10 mouse cellular contexts compared by ENCODE assay signal in the genomic region with DNA sequence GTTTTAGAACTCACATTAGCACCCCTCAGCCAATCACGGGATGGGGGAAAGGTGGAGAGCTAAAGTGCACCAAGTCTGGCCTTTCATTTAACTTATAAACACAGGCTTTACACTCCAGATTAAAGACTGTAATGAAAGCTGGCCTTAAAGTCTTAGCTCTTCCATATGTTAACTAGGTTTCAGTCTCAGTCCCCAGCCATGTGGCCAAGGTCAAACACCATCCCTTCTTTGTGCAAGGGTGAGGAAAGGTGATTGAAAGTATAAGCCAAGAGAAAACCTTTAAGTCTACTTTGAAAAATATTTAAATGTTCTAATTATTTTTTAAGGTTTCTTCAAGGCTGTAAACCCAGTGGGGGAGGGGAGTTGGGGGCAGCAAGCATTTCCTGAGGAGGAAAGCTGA. TPM values are rescaled to one million over a fixed set of nuclear protein-coding genes. Genes with fewer than 3 reads are reported as not detected.
DNase-seq lines count a peak whose midpoint lies in the region; ATAC-seq and TF ChIP-seq lines count a peak whose summit lies in the region.
"Had no signal": no experiment of that assay in that cellular context is flagged by ENCODE, and none has a peak within 500 bp of the region (broad histone marks: within the 10 kb centered on the region; RNA-seq: fewer than 3 reads in every experiment).

No protein-coding gene starts in this region.

- no peak for ATAC-seq in heart, embryonic 11.5 days (replicated peaks; ENCODE audit: insufficient number of reproducible peaks, low FRiP score, low TSS enrichment)

- no peak for TF ChIP-seq EP300 in ES-Bruce4 (IDR thresholded peaks at IDR 0.05; ENCODE audit: insufficient read depth, low read depth, low read length)

- peak overlapping the region; percentile 88 for H3K4me2 ChIP-seq in heart, embryonic 11.5 days

- no peak for TF ChIP-seq CTCF in ES-Bruce4 (IDR thresholded peaks at IDR 0.05; ENCODE audit: low read depth, low read length)

- WGBS in heart, embryonic 11.5 days (ENCODE audit: insufficient replicate concordance), result 11% methylated on average over 1 of the region's 1 CpGs
- WGBS in hindbrain, embryonic 10.5 days, result 10% methylated on average over 1 of the region's 1 CpGs
- 40% methylated on average over 1 of the region's 1 CpGs for WGBS in macrophage (ENCODE audit: missing documents)

- H3K9me3 ChIP-seq in heart, embryonic 11.5 days (replicated peaks; ENCODE audit: control insufficient read depth, low read length), result no peaks in the 10 kb centered on the region
- H3K9me3 ChIP-seq in ES-Bruce4 (replicated peaks; ENCODE audit: control insufficient read depth, insufficient read depth, low read length, poor library complexity, severe bottlenecking), result 0 out of 2 replicates have a peak, but pooled peaks cover 3% of the 10 kb centered on the region
- H3K9me3 ChIP-seq in hindbrain, embryonic 10.5 days, result no peaks in the 10 kb centered on the region

- intact Hi-C loops in heart, postnatal 25 days (cut with DNase I), result loop anchor here (1.0 to 5.0 kb wide), 2 partner anchors 20 to 39 kb away; a partner anchor contains a TSS

- H3K79me2 ChIP-seq in macrophage (ENCODE audit: inconsistent target), result peaks cover 56% of the 10 kb centered on the region

- peaks cover 6% of the 10 kb centered on the region for H3K4me1 ChIP-seq in heart, embryonic 11.5 days (ENCODE audit: control insufficient read depth, insufficient read depth, low read length)
- no peaks in the 10 kb centered on the region for H3K4me1 ChIP-seq in ES-Bruce4 (ENCODE audit: control insufficient read depth, insufficient read depth, low read length)
- H3K4me1 ChIP-seq in hindbrain, embryonic 10.5 days (replicated peaks), result peaks cover 32% of the 10 kb centered on the region

- H3K27ac ChIP-seq in heart, embryonic 11.5 days (ENCODE audit: low read depth, low read length), result no peak overlapping the region
- H3K27ac ChIP-seq in ES-Bruce4 (ENCODE audit: insufficient read depth, low read length) (0 out of 2 replicates have a peak overlapping the region, but pooled peaks have one; percentile 32), macrophage (peak overlapping the region; percentile 74; the same call in 1 of the 2 replicates)
- peak overlapping the region; percentile 96 for H3K27ac ChIP-seq in hindbrain, embryonic 10.5 days

- TF ChIP-seq POLR2A in ES-Bruce4 (IDR thresholded peaks at IDR 0.05; ENCODE audit: insufficient read depth, low read length), result no peak

- peak overlapping the region; percentile 68 for H3K9ac ChIP-seq in heart, embryonic 11.5 days (ENCODE audit: low read depth, low read length)
- peak overlapping the region; percentile 82 for H3K9ac ChIP-seq in ES-Bruce4 (ENCODE audit: low read depth, poor library complexity, severe bottlenecking)

- H3K4me3 ChIP-seq in heart, embryonic 11.5 days (ENCODE audit: low read depth, low read length), result peak overlapping the region; percentile 81
- H3K4me3 ChIP-seq in ES-Bruce4 (ENCODE audit: low read depth, low read length) (peak overlapping the region; percentile 92), macrophage (ENCODE audit: inconsistent target) (peak overlapping the region; percentile 78)
- H3K4me3 ChIP-seq in hindbrain, embryonic 10.5 days, result peak overlapping the region; percentile 87

- no peaks in the 10 kb centered on the region for H3K27me3 ChIP-seq in heart, embryonic 11.5 days (ENCODE audit: control insufficient read depth, insufficient read depth, low read length)
- no peaks in the 10 kb centered on the region for H3K27me3 ChIP-seq in ES-Bruce4 (ENCODE audit: control insufficient read depth, insufficient read depth, low read length, poor library complexity, severe bottlenecking)
- H3K27me3 ChIP-seq in hindbrain, embryonic 10.5 days (ENCODE audit: insufficient read depth, poor library complexity, severe bottlenecking), result no peaks in the 10 kb centered on the region

- DNase-seq in heart, postnatal 25 days (ENCODE audit: low spot score), result no peak
- DNase-seq in hindbrain, embryonic 10.5 days (ENCODE audit: low spot score), result no peak
- DNase-seq in adrenal gland, postnatal 4 days (ENCODE audit: low spot score in 2 of 2), result no peak
- DNase-seq in ovary, adult 18-20 months (ENCODE audit: low spot score), result no peak
- no peak for DNase-seq in thymus, postnatal 4 days
- DNase-seq: cerebellum, adult 11 months; kidney, postnatal 36 days had no signal

- peaks cover 21% of the 10 kb centered on the region for H3K36me3 ChIP-seq in heart, embryonic 11.5 days (ENCODE audit: control insufficient read depth, insufficient read depth, low read length)
- H3K36me3 ChIP-seq in ES-Bruce4 (ENCODE audit: control insufficient read depth, insufficient read depth, low read length, poor library complexity, severe bottlenecking), result peaks cover 47% of the 10 kb centered on the region
- H3K36me3 ChIP-seq in hindbrain, embryonic 10.5 days, result peaks cover 41% of the 10 kb centered on the region
- no peaks in the 10 kb centered on the region for H3K36me3 ChIP-seq in macrophage (ENCODE audit: inconsistent target)

RNA-seq across cellular contexts. Expression of a gene that starts 1.7 kb away (rescaled TPM):
- polyA plus RNA-seq in heart, embryonic 11.5 days (2014; fragmentation: Nextera tagmentation; extraction: Ambion mirVana), result 57.2 and 59.2 TPM in 2 replicates
- 1 to 10 TPM in 1 of 2 experiments, under 1 TPM in 1; 0.55 to 1.9 TPM for total RNA-seq in heart, postnatal 25 days (2021)
- polyA plus RNA-seq in ES-Bruce4 (2011; ENCODE audit: insufficient read depth, insufficient read length, low read depth, missing spikeins), result 82.6 and 90.1 TPM in 2 replicates
- polyA plus RNA-seq in hindbrain, embryonic 10.5 days (2016; fragmentation: Nextera tagmentation; extraction: Ambion mirVana), result 84.4 and 109 TPM in 2 replicates
- total RNA-seq in macrophage (2018; cell fraction: chromatin; rRNA removed), result 10 to 100 TPM in 3 of 26 experiments, 1 to 10 TPM in 21, under 1 TPM in 2; 0.70 to 12.5 (median 3.3) TPM
- total RNA-seq in macrophage (2018; cell fraction: cytosol; rRNA removed), result 1 to 10 TPM in 22 of 26 experiments, under 1 TPM in 4; 0.52 to 4.7 (median 2.2) TPM
- 10 to 100 TPM in 1 of 26 experiments, 1 to 10 TPM in 20, under 1 TPM in 5; 0.78 to 21.6 (median 2.0) TPM for total RNA-seq in macrophage (2018; cell fraction: nucleus; rRNA removed)
- 2.5 to 10.0 TPM (median 6.6 TPM) in 3 replicates for polyA plus RNA-seq in macrophage (2018)
- total RNA-seq in adrenal gland, postnatal 4 days (2021), result 10 to 100 TPM; 14.5 to 18.2 TPM

RNA-seq across cellular contexts. Expression of a gene that starts 20.0 kb away (rescaled TPM):
- 12.6 and 16.2 TPM in 2 replicates for polyA plus RNA-seq in heart, embryonic 11.5 days (2014; fragmentation: Nextera tagmentation; extraction: Ambion mirVana)
- 10 to 100 TPM in 1 of 2 experiments, 1 to 10 TPM in 1; 9.1 to 10.4 TPM for total RNA-seq in heart, postnatal 25 days (2021)
- polyA plus RNA-seq in ES-Bruce4 (2011; ENCODE audit: insufficient read depth, insufficient read length, low read depth, missing spikeins), result 11.2 and 12.0 TPM in 2 replicates
- polyA plus RNA-seq in hindbrain, embryonic 10.5 days (2016; fragmentation: Nextera tagmentation; extraction: Ambion mirVana), result 10.5 and 14.2 TPM in 2 replicates
- 10 to 100 TPM in 25 of 26 experiments, 1 to 10 TPM in 1; 7.7 to 46.7 (median 22.5) TPM for total RNA-seq in macrophage (2018; cell fraction: chromatin; rRNA removed)
- 1 to 10 TPM; 2.9 to 8.0 (median 5.0) TPM for total RNA-seq in macrophage (2018; cell fraction: cytosol; rRNA removed)
- 10 to 100 TPM in 20 of 26 experiments, 1 to 10 TPM in 6; 5.9 to 37.1 (median 13.9) TPM for total RNA-seq in macrophage (2018; cell fraction: nucleus; rRNA removed)
- 3.7 to 8.9 TPM (median 7.3 TPM) in 3 replicates for polyA plus RNA-seq in macrophage (2018)
- 10 to 100 TPM; 14.7 to 16.8 TPM for total RNA-seq in adrenal gland, postnatal 4 days (2021)
